Mouse (Mus musculus) CH12.LX (cell line): ENCODE measurements around the gene Tctex1d1. TPM values are rescaled to one million over a fixed set of nuclear protein-coding genes. Genes with fewer than 3 reads are reported as not detected.

Source experiments
- DNase-seq: peaks from one replicate; pipeline ENCODE4 v3.0.0-alpha.2; 2013; ENCODE audit errors: extremely low read depth
- H3K27ac ChIP-seq: 2 replicates; pipeline ENCODE4 v1.5.1; 2012; ENCODE audit warnings: low read depth, mild to moderate bottlenecking, control low read depth, moderate library complexity; ENCODE audit not compliant: insufficient read depth
- H3K27me3 ChIP-seq: replicated peaks from 2 replicates; pipeline ENCODE3; 2012; ENCODE audit warnings: inconsistent platforms
- H3K36me3 ChIP-seq, 2 experiments: replicated peaks in 1 of 2; 2 replicates each; pipeline versions ENCODE3 to v1.6.1; 2012; ENCODE audit warnings: inconsistent platforms in 1 of 2, low read length in 1 of 2, mild to moderate bottlenecking in 1 of 2, mixed read lengths in 1 of 2, moderate library complexity in 1 of 2; ENCODE audit not compliant: control insufficient read depth in 1 of 2, insufficient read depth in 1 of 2
- H3K4me1 ChIP-seq, 2 experiments: 2 replicates each; pipeline ENCODE4 v1.6.1; 2012; ENCODE audit warnings: inconsistent platforms in 1 of 2, moderate library complexity in 1 of 2; ENCODE audit not compliant: insufficient read depth in 2 of 2, control insufficient read depth in 1 of 2
- H3K4me2 ChIP-seq: 2 replicates; pipeline ENCODE4 v1.6.1; 2012; ENCODE audit warnings: low read depth, mild to moderate bottlenecking, control low read depth; ENCODE audit not compliant: poor library complexity, insufficient read depth, severe bottlenecking
- H3K4me3 ChIP-seq, 3 experiments: fragments of 150-350 bp in 1 of 3; sonication (generic) in 1 of 3; replicated peaks in 1 of 3; 2 replicates each; pipeline versions ENCODE3 to v1.5.1; 2011 to 2012; ENCODE audit warnings: low read depth in 2 of 3, low read length in 2 of 3, mild to moderate bottlenecking in 2 of 3, moderate library complexity in 2 of 3, control low read depth in 1 of 3, improper control_type of control experiment in 1 of 3, inconsistent platforms in 1 of 3, mixed read lengths in 1 of 3; ENCODE audit not compliant: poor library complexity in 1 of 3
- H3K79me2 ChIP-seq: replicated peaks from 2 replicates; pipeline ENCODE4 v1.6.1; 2012; ENCODE audit warnings: mild to moderate bottlenecking, moderate library complexity; ENCODE audit not compliant: control insufficient read depth, poor library complexity, insufficient read depth, severe bottlenecking; ENCODE audit errors: extremely low read depth
- H3K9ac ChIP-seq: 2 replicates; pipeline ENCODE4 v1.6.1; 2012; ENCODE audit warnings: low read depth, mild to moderate bottlenecking, control low read depth, moderate library complexity; ENCODE audit not compliant: insufficient read depth
- H3K9me3 ChIP-seq: replicated peaks from 2 replicates; pipeline ENCODE3; 2012; ENCODE audit warnings: low read length, inconsistent platforms, mixed read lengths
- BHLHE40 ChIP-seq: IDR thresholded peaks from 2 replicates; pipeline ENCODE4 v1.6.1; 2011; ENCODE audit warnings: mild to moderate bottlenecking, low read depth, low read length, improper control_type of control experiment
- CTCF ChIP-seq, 2 experiments: IDR thresholded peaks in 1 of 2; conservative IDR thresholded peaks in 1 of 2; 2 replicates each; pipeline ENCODE4 v1.5.1; 2011 to 2012; ENCODE audit warnings: low read depth in 2 of 2, low read length in 2 of 2, improper control_type of control experiment in 1 of 2, inconsistent platforms in 1 of 2, mild to moderate bottlenecking in 1 of 2, moderate library complexity in 1 of 2
- ETS1 ChIP-seq: conservative IDR thresholded peaks from 2 replicates; pipeline ENCODE4 v1.6.1; 2012; ENCODE audit warnings: low read depth, mild to moderate bottlenecking, inconsistent platforms, low read length, improper control_type of control experiment, moderate library complexity
- GABPA ChIP-seq: IDR thresholded peaks from 2 replicates; pipeline ENCODE4 v1.6.1; 2012; ENCODE audit warnings: low read depth, low read length, improper control_type of control experiment, inconsistent platforms; ENCODE audit not compliant: insufficient replicate concordance
- HCFC1 ChIP-seq: IDR thresholded peaks from 2 replicates; pipeline ENCODE4 v1.6.1; 2012; ENCODE audit warnings: low read depth, mild to moderate bottlenecking, inconsistent platforms, low read length, improper control_type of control experiment
- IRF4 ChIP-seq: IDR thresholded peaks from 2 replicates; pipeline ENCODE4 v1.6.1; 2014; ENCODE audit warnings: low read depth, mild to moderate bottlenecking, inconsistent platforms, low read length, improper control_type of control experiment
- KAT2A ChIP-seq: IDR thresholded peaks from 2 replicates; pipeline ENCODE4 v1.6.1; 2012; ENCODE audit warnings: low read length, improper control_type of control experiment, inconsistent platforms; ENCODE audit not compliant: insufficient replicate concordance
- MAFK ChIP-seq: IDR thresholded peaks from 2 replicates; pipeline ENCODE4 v1.6.1; 2011; ENCODE audit warnings: low read length, improper control_type of control experiment; ENCODE audit not compliant: insufficient replicate concordance
- MAX ChIP-seq: IDR thresholded peaks from 2 replicates; pipeline ENCODE4 v1.6.1; 2011; ENCODE audit warnings: low read length, improper control_type of control experiment
- NELFE ChIP-seq: IDR thresholded peaks from 2 replicates; pipeline ENCODE4 v1.6.1; 2011; ENCODE audit warnings: low read depth, low read length, improper control_type of control experiment
- POLR2A ChIP-seq: IDR thresholded peaks from 2 replicates; pipeline ENCODE4 v1.6.1; 2011; ENCODE audit warnings: low read depth, mild to moderate bottlenecking, improper control_type of control experiment, low read length
- POLR2AphosphoS2 ChIP-seq: IDR thresholded peaks from 2 replicates; pipeline ENCODE4 v1.6.1; 2011; ENCODE audit warnings: low read depth, low read length, improper control_type of control experiment
- TBP ChIP-seq: conservative IDR thresholded peaks from 2 replicates; pipeline ENCODE4 v1.6.1; 2011; ENCODE audit warnings: low read depth, low read length, improper control_type of control experiment
- TCF12 ChIP-seq: IDR thresholded peaks from 2 replicates; pipeline ENCODE4 v1.6.1; 2014; ENCODE audit warnings: low read depth, mild to moderate bottlenecking, inconsistent platforms, low read length, improper control_type of control experiment
- UBTF ChIP-seq: IDR thresholded peaks from 2 replicates; pipeline ENCODE4 v1.6.1; 2012; ENCODE audit warnings: low read depth, mild to moderate bottlenecking, inconsistent platforms, low read length, improper control_type of control experiment, moderate library complexity
- ZMIZ1 ChIP-seq: IDR thresholded peaks from 2 replicates; pipeline ENCODE4 v1.6.1; 2012; ENCODE audit warnings: low read depth, mild to moderate bottlenecking, inconsistent platforms, low read length, improper control_type of control experiment
- dilution Hi-C: fragments of 300-500 bp; cut with MboI; formaldehyde crosslinking; loops from 2 replicates; pipeline ENCODE4 v1.14.3; 2020; ENCODE audit warnings: low sequenced_read_pairs; ENCODE audit not compliant: extremely low pct_unique_long_range_greater_than_20kb, extremely low pct_ligation_motif_present
- in situ Hi-C: fragments of 300-500 bp; cut with MboI; formaldehyde crosslinking; loops from 3 replicates; pipeline ENCODE4 v1.14.3; 2019; ENCODE audit warnings: low sequenced_read_pairs, low pct_ligation_motif_present, low pct_unique_long_range_greater_than_20kb, mixed read lengths
- polyA plus RNA-seq: library from polyadenylated mRNA; unstranded; fragments of >175 nt; gene quantifications from 2 replicates; pipeline ENCODE4 v1.2.1, GENCODE M21; 2012; ENCODE audit warnings: low read depth; ENCODE audit not compliant: insufficient read length
- total RNA-seq, 2 experiments: library from RNA; depleted of rRNA; stranded (reverse); fragments of 300-350 nt in 1 of 2; fragments of >200 nt in 1 of 2; gene quantifications; 2 replicates each; pipeline ENCODE4 v1.2.3; 2012 to 2014

Tctex1d1 gene
- total and polyA plus RNA-seq, 3 experiments, result not detected

DNA sequence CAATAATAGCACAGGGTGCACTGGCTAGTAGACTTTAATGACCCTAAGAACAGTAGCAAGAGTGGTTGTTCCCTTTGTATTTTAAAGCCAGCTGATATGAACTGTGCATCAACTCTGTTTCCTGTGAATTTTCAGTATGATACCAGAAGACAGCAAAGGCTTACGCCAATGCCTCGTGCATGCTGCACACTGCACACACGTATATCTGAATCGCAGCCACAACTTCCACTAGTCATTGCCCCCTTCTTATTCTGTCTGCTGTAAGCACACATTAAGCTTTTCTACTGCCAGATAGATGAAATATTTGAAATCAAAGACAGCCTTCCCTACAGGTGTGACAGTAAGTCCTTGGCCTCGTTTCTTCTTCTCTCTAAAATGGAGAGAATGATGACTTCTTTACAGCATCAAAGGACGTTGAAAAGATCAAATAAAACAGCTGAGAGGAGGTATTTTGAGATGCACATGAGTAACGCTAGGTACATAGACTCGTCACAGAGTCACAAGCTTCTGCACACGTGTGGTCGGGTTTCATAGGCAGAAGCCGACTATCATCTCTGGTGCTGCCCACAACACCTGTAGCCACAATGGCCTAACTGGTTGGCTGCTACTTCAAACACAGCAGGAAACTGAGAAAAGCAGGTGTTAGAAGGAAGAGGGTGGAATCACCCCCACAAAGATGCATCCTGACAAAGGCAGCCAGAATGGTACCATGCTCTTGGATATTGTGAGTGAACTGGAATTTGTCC is 12.4 kb downstream of the Tctex1d1 start:
- H3K27ac ChIP-seq, result no peak overlapping the region
- no peak overlapping the region for H3K9ac ChIP-seq
- TF ChIP-seq MAFK (no peak), ETS1 (0 out of 2 replicates have a peak, but pooled peaks have one; percentile 15), GABPA (no peak), POLR2A (no peak), ZMIZ1 (no peak), NELFE (no peak), TCF12 (no peak; the same call in 1 of the 2 replicates), MAX (no peak), BHLHE40 (peak; percentile 85)
- dilution Hi-C loops (no loop called here), in situ Hi-C loops (loop anchor here (25.0 kb wide), 1 partner anchor 347 kb away; no protein-coding TSS in a partner anchor)
- peaks cover 8 to 21% of the 10 kb centered on the region in 2 experiments for H3K4me1 ChIP-seq
- H3K36me3 ChIP-seq, result no peaks in the 10 kb centered on the region
- no peak overlapping the region for H3K4me3 ChIP-seq
- no peaks in the 10 kb centered on the region for H3K27me3 ChIP-seq
- DNase-seq, result no peak
- H3K9me3 ChIP-seq, result no peaks in the 10 kb centered on the region
- H3K79me2 ChIP-seq, result no peaks in the 10 kb centered on the region
- no peak overlapping the region for H3K4me2 ChIP-seq

DNA sequence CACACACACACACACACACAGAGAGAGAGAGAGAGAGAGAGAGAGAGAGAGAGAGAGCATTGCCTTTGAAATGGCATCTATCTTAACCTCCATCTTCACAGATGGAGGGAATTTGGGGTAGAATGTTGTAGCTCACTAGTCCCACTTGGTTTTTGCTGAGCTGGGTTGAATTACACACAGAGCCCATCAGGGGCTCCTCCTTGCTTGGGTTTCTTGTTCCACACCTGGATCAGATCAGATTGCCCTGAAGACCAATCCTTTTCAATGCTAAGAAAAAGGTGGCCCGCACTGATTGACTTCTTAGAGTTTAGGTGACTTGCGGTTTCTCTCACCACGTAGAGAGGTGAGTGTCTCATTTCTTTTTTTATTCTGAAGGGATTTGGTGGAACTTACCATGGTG is 13.3 kb downstream of the Tctex1d1 start:
- H3K4me3 ChIP-seq, result no peak overlapping the region
- in situ Hi-C loops, result loop anchor here (25.0 kb wide), 1 partner anchor 346 kb away; no protein-coding TSS in a partner anchor

More for the DNA sequence above, 13.3 kb downstream of the Tctex1d1 start:
- dilution Hi-C loops, result no loop called here
- Histone ChIP-seq H3K9me3 (no peaks in the 10 kb centered on the region), H3K4me1 (peaks cover 8 to 13% of the 10 kb centered on the region in 2 experiments), H3K27ac (no peak overlapping the region), H3K36me3 (no peaks in the 10 kb centered on the region), H3K9ac (no peak overlapping the region), H3K4me2 (no peak overlapping the region), H3K79me2 (no peaks in the 10 kb centered on the region), H3K27me3 (no peaks in the 10 kb centered on the region)
- no peak for TF ChIP-seq MAX
- TF ChIP-seq KAT2A, result no peak
- TF ChIP-seq IRF4, result no peak
- no peak for TF ChIP-seq ETS1
- TF ChIP-seq TBP, result no peak
- no peak for TF ChIP-seq CTCF (conservative IDR thresholded peaks at IDR 0.05 in 1 of 2, IDR thresholded peaks at IDR 0.05 in 1 of 2; ENCODE audit: low read depth in 2 of 2, low read length in 2 of 2)
- no peak for TF ChIP-seq HCFC1
- TF ChIP-seq POLR2AphosphoS2, result no peak
- TF ChIP-seq NELFE, result no peak
- TF ChIP-seq POLR2A, result no peak
- TF ChIP-seq UBTF, result no peak
- no peak for DNase-seq
